Mouse (Mus musculus): Measurements from ENCODE around the gene Lhfpl3.
A peak's percentile ranks its signal among the peaks of the same experiment; 100 is the strongest.

Gene Lhfpl3

GRCm38 (mm10) chr5:23154439-23154838 lies 408.6 kb downstream of the Lhfpl3 start:
- peak; percentile 5 for DNase-seq

GRCm38 (mm10) chr5:23165947-23166350 lies 420.1 kb downstream of the Lhfpl3 start:
- no peak for DNase-seq

- no peak for DNase-seq
These were observed 420.8 kb downstream of the Lhfpl3 start for GRCm38 (mm10) chr5:23166658-23167057.

- DNase-seq = no peak
These were observed 443.8 kb downstream of the Lhfpl3 start for GRCm38 (mm10) chr5:23189633-23190032.

GRCm38 (mm10) chr5:23196879-23197278 lies 451.0 kb downstream of the Lhfpl3 start:
- DNase-seq = no peak

- no peak for DNase-seq
These were observed 467.2 kb downstream of the Lhfpl3 start for GRCm38 (mm10) chr5:23213086-23213485.

- no peak for DNase-seq
These were observed 468.8 kb downstream of the Lhfpl3 start for GRCm38 (mm10) chr5:23214646-23215045.

- no peak for DNase-seq
These were observed 473.8 kb downstream of the Lhfpl3 start for GRCm38 (mm10) chr5:23219655-23220054.

- DNase-seq = peak; percentile 32
These were observed 479.1 kb downstream of the Lhfpl3 start for GRCm38 (mm10) chr5:23224759-23225536.

- no peak for DNase-seq
These were observed 479.8 kb downstream of the Lhfpl3 start for GRCm38 (mm10) chr5:23225621-23226020.

GRCm38 (mm10) chr5:23226753-23227152 lies 480.9 kb downstream of the Lhfpl3 start:
- no peak for DNase-seq

GRCm38 (mm10) chr5:23246974-23247373 lies 501.1 kb downstream of the Lhfpl3 start:
- DNase-seq = peak; percentile 49

GRCm38 (mm10) chr5:23247784-23248183 lies 501.9 kb downstream of the Lhfpl3 start:
- DNase-seq = no peak

GRCm38 (mm10) chr5:23248303-23248702 lies 502.4 kb downstream of the Lhfpl3 start:
- DNase-seq = no peak

GRCm38 (mm10) chr5:23249896-23250875 lies 504.3 kb downstream of the Lhfpl3 start:
- DNase-seq = no peak

- peak; percentile 69 for DNase-seq
These were observed 505.8 kb downstream of the Lhfpl3 start for GRCm38 (mm10) chr5:23251462-23252224.

- no peak for DNase-seq
These were observed 510.1 kb downstream of the Lhfpl3 start for GRCm38 (mm10) chr5:23255816-23256418.

GRCm38 (mm10) chr5:23273309-23273708 lies 527.5 kb downstream of the Lhfpl3 start:
- DNase-seq = no peak

- no peak for DNase-seq
These were observed 533.5 kb downstream of the Lhfpl3 start for GRCm38 (mm10) chr5:23279364-23279763.

GRCm38 (mm10) chr5:23284884-23285283 lies 539.0 kb downstream of the Lhfpl3 start:
- no peak for DNase-seq

GRCm38 (mm10) chr5:23289149-23289548 lies 543.3 kb downstream of the Lhfpl3 start:
- no peak for DNase-seq
